Mouse (Mus musculus): ENCODE results near the gene Pdpk1. TPM values are rescaled to one million over a fixed set of nuclear protein-coding genes. Genes with fewer than 3 reads are reported as not detected.

Pdpk1 gene
- 23.7 and 100 TPM in 2 replicates for polyA plus RNA-seq (2012)

GRCm38 (mm10) chr17:24150824-24151223 is at the start of gene Pdpk1:
Gene Pdpk1, minus strand, starts transcription at chr17:24150924.
- no peak for TF ChIP-seq GATA1 (IDR thresholded peaks at IDR 0.05; ENCODE audit: low read length)

GRCm38 (mm10) chr17:24199741-24200140 is 49.0 kb upstream of the Pdpk1 start:
- no peak for TF ChIP-seq GATA1 (IDR thresholded peaks at IDR 0.05; ENCODE audit: low read length)

GRCm38 (mm10) chr17:24199252-24199651 is 48.5 kb upstream of the Pdpk1 start:
- TF ChIP-seq GATA1 (IDR thresholded peaks at IDR 0.05; ENCODE audit: low read length) = no peak

GRCm38 (mm10) chr17:24197032-24197824 is 46.5 kb upstream of the Pdpk1 start:
- TF ChIP-seq GATA1 (IDR thresholded peaks at IDR 0.05; ENCODE audit: low read length) = no peak

GRCm38 (mm10) chr17:24195349-24195748 is 44.6 kb upstream of the Pdpk1 start:
- TF ChIP-seq GATA1 (IDR thresholded peaks at IDR 0.05; ENCODE audit: low read length) = no peak

GRCm38 (mm10) chr17:24193769-24194168 is 43.0 kb upstream of the Pdpk1 start:
- no peak for TF ChIP-seq GATA1 (IDR thresholded peaks at IDR 0.05; ENCODE audit: low read length)

GRCm38 (mm10) chr17:24193268-24193667 is 42.5 kb upstream of the Pdpk1 start:
- TF ChIP-seq GATA1 (IDR thresholded peaks at IDR 0.05; ENCODE audit: low read length) = no peak

GRCm38 (mm10) chr17:24192848-24193247 is 42.1 kb upstream of the Pdpk1 start:
- no peak for TF ChIP-seq GATA1 (IDR thresholded peaks at IDR 0.05; ENCODE audit: low read length)

GRCm38 (mm10) chr17:24191481-24191880 is 40.8 kb upstream of the Pdpk1 start:
- no peak for TF ChIP-seq GATA1 (IDR thresholded peaks at IDR 0.05; ENCODE audit: low read length)

- no peak for TF ChIP-seq GATA1 (IDR thresholded peaks at IDR 0.05; ENCODE audit: low read length)
Observed at GRCm38 (mm10) chr17:24190934-24191333, 40.2 kb upstream of the Pdpk1 start.

- TF ChIP-seq GATA1 (IDR thresholded peaks at IDR 0.05; ENCODE audit: low read length) = no peak
Observed at GRCm38 (mm10) chr17:24174259-24174658, 23.5 kb upstream of the Pdpk1 start.

GRCm38 (mm10) chr17:24173423-24173822 is 22.7 kb upstream of the Pdpk1 start:
- no peak for TF ChIP-seq GATA1 (IDR thresholded peaks at IDR 0.05; ENCODE audit: low read length)

GRCm38 (mm10) chr17:24171738-24172137 is 21.0 kb upstream of the Pdpk1 start:
- no peak for TF ChIP-seq GATA1 (IDR thresholded peaks at IDR 0.05; ENCODE audit: low read length)

GRCm38 (mm10) chr17:24170729-24171128 is 20.0 kb upstream of the Pdpk1 start:
- no peak for TF ChIP-seq GATA1 (IDR thresholded peaks at IDR 0.05; ENCODE audit: low read length)

- TF ChIP-seq GATA1 (IDR thresholded peaks at IDR 0.05; ENCODE audit: low read length) = no peak
Observed at GRCm38 (mm10) chr17:24170125-24170524, 19.4 kb upstream of the Pdpk1 start.

GRCm38 (mm10) chr17:24169317-24170065 is 18.8 kb upstream of the Pdpk1 start, which contains the start of gene Atp6v0c:
Gene Atp6v0c, minus strand, starts transcription at chr17:24169702.
- TF ChIP-seq GATA1 (IDR thresholded peaks at IDR 0.05; ENCODE audit: low read length) = no peak
